Mouse (Mus musculus) ES-Bruce4 (cell line): ENCODE measurements around the gene Adgrg5.

Source experiments
- CTCF ChIP-seq: IDR thresholded peaks from one replicate; pipeline ENCODE4 v1.8.1; 2011; ENCODE audit warnings: low read depth, low read length
- EP300 ChIP-seq: IDR thresholded peaks from 2 replicates; pipeline ENCODE4 v1.6.1; 2011; ENCODE audit warnings: low read depth, low read length; ENCODE audit not compliant: insufficient read depth
- POLR2A ChIP-seq: IDR thresholded peaks from one replicate; pipeline ENCODE4 v1.8.1; 2011; ENCODE audit warnings: low read length; ENCODE audit not compliant: insufficient read depth

GRCm38 (mm10) chr8:94923405-94923804 is at the start of gene Adgrg5:
- TF ChIP-seq CTCF (no peak), EP300 (no peak), POLR2A (no peak)
